Mouse (Mus musculus) C3H10T1/2 (cell line): ENCODE data around the gene Taar1. TPM values are rescaled to one million over a fixed set of nuclear protein-coding genes. Genes with fewer than 3 reads are reported as not detected.

Experiments
- polyA plus RNA-seq, 2 experiments: library from polyadenylated mRNA; unstranded; fragments of >200 nt; fragmentation: generic; extraction: Trizol; gene quantifications; one replicate each; pipeline ENCODE4 v1.2.1; 2012; ENCODE audit warnings: missing spikeins in 2 of 2

The Taar1 gene
- not detected for polyA plus RNA-seq

GRCm38 (mm10) chr10:23920056-23920455 is at the start of gene Taar1:
TSS of gene Taar1 (plus strand) at chr10:23920356.

GRCm38 (mm10) chr10:23894601-23895349 is 25.4 kb upstream of the Taar1 start, which contains the start of gene Vnn1:
TSS of gene Vnn1 (plus strand) at chr10:23894688.

GRCm38 (mm10) chr10:23938312-23938711 is 18.2 kb downstream of the Taar1 start, which contains the start of gene Taar2:
TSS of gene Taar2 (plus strand) at chr10:23938572.

GRCm38 (mm10) chr10:23949508-23950005 is 29.4 kb downstream of the Taar1 start, which contains the start of gene Taar3:
TSS of gene Taar3 (plus strand) at chr10:23949558.

DNA sequence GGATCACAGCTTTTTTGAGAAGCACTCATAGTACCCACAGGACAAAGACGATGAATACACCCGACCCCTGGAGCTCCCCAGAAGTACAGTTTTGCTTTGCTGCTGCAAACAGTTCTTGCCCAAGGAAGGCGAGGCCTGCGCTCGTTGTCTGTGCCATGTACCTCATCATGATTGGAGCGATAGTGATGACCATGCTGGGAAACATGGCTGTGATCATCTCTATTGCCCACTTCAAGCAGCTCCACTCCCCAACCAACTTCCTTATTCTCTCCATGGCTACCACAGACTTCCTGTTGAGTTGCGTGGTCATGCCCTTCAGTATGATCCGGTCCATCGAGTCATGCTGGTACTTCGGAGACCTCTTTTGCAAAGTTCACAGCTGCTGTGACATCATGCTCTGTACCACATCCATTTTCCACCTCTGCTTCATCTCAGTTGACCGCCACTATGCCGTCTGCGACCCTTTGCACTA is 40.3 kb downstream of the Taar1 start, which contains the start of gene Taar4:
Taar4 (plus strand) TSS at position 51 of the 472 bp plus-strand sequence.

GRCm38 (mm10) chr10:23970656-23971165 is 50.6 kb downstream of the Taar1 start, which contains the start of gene Taar5:
TSS of gene Taar5 (plus strand) at chr10:23970706.

Other genes starting within 250 kb of the Taar1 start
- gene Rps12, start 133.1 kb upstream of the Taar1 start, polyA plus RNA-seq, result 1,000 to 10,000 TPM; 6,713 to 8,510 TPM
- gene Slc18b1, start 123.4 kb upstream of the Taar1 start, polyA plus RNA-seq, result 10 to 100 TPM in 1 of 2 experiments, 1 to 10 TPM in 1; 3.3 to 13.5 TPM
- not detected for gene Vnn3, start 68.9 kb upstream of the Taar1 start, polyA plus RNA-seq
- under 1 TPM; 0.09 to 0.57 TPM for gene Vnn1, start 25.7 kb upstream of the Taar1 start, polyA plus RNA-seq
- gene Taar2, start 18.2 kb downstream of the Taar1 start, polyA plus RNA-seq, result not detected
- gene Taar3, start 29.2 kb downstream of the Taar1 start, polyA plus RNA-seq, result not detected
- not detected for gene Taar4, start 40.1 kb downstream of the Taar1 start, polyA plus RNA-seq
- gene Taar5, start 50.4 kb downstream of the Taar1 start, polyA plus RNA-seq, result under 1 TPM in 1 of 2 experiments, not detected in 1; 0.05 TPM
- gene Taar6, start 65.3 kb downstream of the Taar1 start, polyA plus RNA-seq, result not detected
- gene Taar7a, start 73.1 kb downstream of the Taar1 start, polyA plus RNA-seq, result not detected
- gene Taar7b, start 79.6 kb downstream of the Taar1 start, polyA plus RNA-seq, result not detected
- not detected for gene Taar7d, start 106.9 kb downstream of the Taar1 start, polyA plus RNA-seq
- gene Taar7e, start 117.3 kb downstream of the Taar1 start, polyA plus RNA-seq, result not detected
- not detected for gene Taar7f, start 129.2 kb downstream of the Taar1 start, polyA plus RNA-seq
- not detected for gene Taar8a, start 156.1 kb downstream of the Taar1 start, polyA plus RNA-seq
- not detected for gene Taar8b, start 171.9 kb downstream of the Taar1 start, polyA plus RNA-seq
- not detected for gene Taar8c, start 181.6 kb downstream of the Taar1 start, polyA plus RNA-seq
- not detected for gene Taar9, start 189.2 kb downstream of the Taar1 start, polyA plus RNA-seq
- gene Stx7, start 228.9 kb downstream of the Taar1 start, polyA plus RNA-seq, result 10 to 100 TPM in 1 of 2 experiments, 1 to 10 TPM in 1; 4.6 to 53.3 TPM